Mouse (Mus musculus): ENCODE data around the gene Dnaaf5. TPM values are rescaled to one million over a fixed set of nuclear protein-coding genes. Genes with fewer than 3 reads are reported as not detected.

Gene Dnaaf5
- polyA plus RNA-seq, 1 experiment from 2014 or later: 5.9 TPM

Other genes starting within 250 kb of the Dnaaf5 start
- 48.7 and 58.7 TPM in 2 replicates for gene Pdgfa, start 152.9 kb upstream of the Dnaaf5 start, polyA plus RNA-seq (2015; fragmentation: Nextera tagmentation; extraction: Ambion mirVana)
- 23.4 and 25.4 TPM in 2 replicates for gene Prkar1b, start 222 bp upstream of the Dnaaf5 start, polyA plus RNA-seq (2015; fragmentation: Nextera tagmentation; extraction: Ambion mirVana)
- 48.6 and 53.1 TPM in 2 replicates for gene Sun1, start 50.4 kb downstream of the Dnaaf5 start, polyA plus RNA-seq (2015; fragmentation: Nextera tagmentation; extraction: Ambion mirVana)
- 142 and 144 TPM in 2 replicates for gene Get4, start 102.1 kb downstream of the Dnaaf5 start, polyA plus RNA-seq (2015; fragmentation: Nextera tagmentation; extraction: Ambion mirVana)
- gene Adap1, start 175.4 kb downstream of the Dnaaf5 start, polyA plus RNA-seq (2015; fragmentation: Nextera tagmentation; extraction: Ambion mirVana): 12.3 and 13.0 TPM in 2 replicates
- 109 and 115 TPM in 2 replicates for gene Cox19, start 201.2 kb downstream of the Dnaaf5 start, polyA plus RNA-seq (2015; fragmentation: Nextera tagmentation; extraction: Ambion mirVana)
- 8.5 and 11.6 TPM in 2 replicates for gene Cyp2w1, start 202.4 kb downstream of the Dnaaf5 start, polyA plus RNA-seq (2015; fragmentation: Nextera tagmentation; extraction: Ambion mirVana)
- 2.7 and 3.3 TPM in 2 replicates for gene Gpr146, start 227.5 kb downstream of the Dnaaf5 start, polyA plus RNA-seq (2015; fragmentation: Nextera tagmentation; extraction: Ambion mirVana)